Mouse (Mus musculus) thymus, postnatal 36 days (tissue): ENCODE measurements at regions not wholly inside any gene's neighbourhood (a gene's known extent, or its start where the extent isn't known, plus 50 kb on each side); places are given as distances from the start of the nearest gene placed in this dataset.
"Not testable (repeated sequence)": the region's sequence is repeated elsewhere in the genome, so short reads cannot be mapped to it uniquely, and the experiment has no call there.

Source experiments
- DNase-seq, 2 experiments: peaks; one replicate each; pipeline ENCODE4 v3.0.0; 2022; ENCODE audit warnings: mixed read lengths in 2 of 2

DNA sequence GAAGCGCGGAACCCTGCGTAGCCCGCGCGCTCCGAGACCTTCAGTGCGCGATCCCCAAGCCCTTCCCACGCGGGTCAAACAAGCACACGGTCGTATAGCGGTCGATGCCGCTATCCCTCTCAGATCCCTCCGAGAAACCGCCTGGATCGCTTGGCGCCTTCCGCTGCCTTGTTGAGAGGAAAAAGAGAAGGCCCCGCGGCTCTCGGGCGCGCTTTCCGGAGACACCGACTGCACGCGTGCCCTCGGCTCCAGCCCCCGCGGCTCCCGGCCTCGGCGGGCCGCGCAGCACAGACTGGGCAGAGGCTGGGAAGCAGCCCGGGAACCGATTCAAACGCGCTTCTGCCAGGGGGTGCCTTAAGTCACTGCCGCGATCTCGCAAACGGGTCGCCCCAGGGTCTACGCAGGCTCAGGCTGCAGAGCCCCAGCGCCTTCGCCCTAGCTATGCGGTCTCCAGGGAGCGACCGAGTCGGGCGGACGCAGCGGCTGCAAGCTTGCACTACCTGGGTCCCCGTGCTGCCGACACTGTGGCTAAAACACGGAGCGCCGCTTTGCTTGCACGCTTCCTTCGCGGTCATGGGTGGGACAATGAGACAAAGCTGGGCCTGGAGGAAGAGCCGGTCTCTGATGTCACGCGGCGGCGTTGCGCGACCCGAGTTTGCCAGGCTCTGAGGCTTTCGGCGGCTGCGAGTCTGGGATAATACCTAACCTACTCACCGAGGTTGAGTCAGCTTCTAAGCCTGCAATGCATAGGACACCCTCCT is 87.3 kb downstream of the Crisp4 start:
- no peak for DNase-seq

- DNase-seq: no peak
Observed at GRCm38 (mm10) chr1:18057646-18058210, 88.0 kb downstream of the Crisp4 start.

- not testable (repeated sequence) for DNase-seq
Observed at GRCm38 (mm10) chr1:18057003-18057402, 88.7 kb downstream of the Crisp4 start.

DNA sequence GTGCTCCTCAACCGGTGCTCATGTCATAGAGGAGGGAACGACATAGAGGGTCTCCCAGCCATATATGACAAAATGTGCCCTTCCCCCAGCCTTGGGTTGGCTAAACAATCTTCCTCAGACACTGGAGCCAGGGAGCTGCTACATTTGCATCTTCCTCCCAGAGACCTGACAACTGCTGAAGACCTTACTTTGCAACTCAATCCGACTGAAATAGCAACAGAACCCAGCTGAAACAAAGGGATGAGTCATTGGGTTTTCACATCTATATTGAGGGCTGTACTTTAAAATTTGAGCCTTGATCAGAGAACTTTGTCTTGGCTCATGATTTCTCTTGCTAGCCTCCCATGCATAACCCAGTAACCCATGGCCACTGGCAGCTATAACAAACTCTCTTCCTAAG is 115.5 kb downstream of the Crisp4 start:
- DNase-seq: no peak

GRCm38 (mm10) chr1:18012941-18013340 is 132.8 kb downstream of the Crisp4 start:
- not testable (repeated sequence) for DNase-seq

DNA sequence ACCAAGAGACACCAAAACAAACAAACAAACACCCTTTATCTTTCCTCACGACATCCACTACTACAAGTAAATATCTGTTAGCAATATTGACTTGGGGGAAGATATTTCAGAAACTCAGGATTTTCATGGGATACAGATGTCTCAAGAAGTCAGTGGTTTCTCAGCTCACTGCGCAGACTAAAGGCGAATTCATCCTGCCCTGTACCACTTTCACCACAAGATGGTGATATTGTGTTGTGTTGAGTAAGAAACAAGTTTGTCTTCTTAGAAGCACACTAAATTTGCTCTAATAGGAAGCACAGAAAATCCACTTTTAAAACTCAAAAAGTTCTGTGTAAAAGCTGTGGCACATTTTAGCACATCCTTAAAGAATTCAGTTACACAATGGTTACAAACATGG is 165.1 kb downstream of the Crisp4 start:
- no peak for DNase-seq

DNA sequence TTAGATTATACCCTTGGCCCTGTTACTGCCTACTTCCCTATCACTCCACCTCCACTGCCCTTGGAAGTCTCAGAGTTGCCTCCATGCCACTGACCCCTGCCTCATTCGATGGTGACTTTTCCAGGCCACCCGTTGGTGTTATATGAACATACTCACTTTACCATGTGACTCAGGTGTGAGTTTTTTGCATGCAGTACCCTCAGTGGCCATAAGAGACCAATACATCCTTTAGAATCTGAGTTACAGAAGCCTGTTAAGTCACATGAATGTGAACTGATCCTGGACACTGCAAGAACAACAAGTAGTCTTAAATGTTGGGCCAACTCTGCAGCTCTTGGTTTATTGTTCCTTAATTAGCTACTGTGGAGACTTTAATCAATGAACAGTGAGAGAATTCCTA is 167.6 kb downstream of the Crisp4 start:
- DNase-seq: no peak

DNA sequence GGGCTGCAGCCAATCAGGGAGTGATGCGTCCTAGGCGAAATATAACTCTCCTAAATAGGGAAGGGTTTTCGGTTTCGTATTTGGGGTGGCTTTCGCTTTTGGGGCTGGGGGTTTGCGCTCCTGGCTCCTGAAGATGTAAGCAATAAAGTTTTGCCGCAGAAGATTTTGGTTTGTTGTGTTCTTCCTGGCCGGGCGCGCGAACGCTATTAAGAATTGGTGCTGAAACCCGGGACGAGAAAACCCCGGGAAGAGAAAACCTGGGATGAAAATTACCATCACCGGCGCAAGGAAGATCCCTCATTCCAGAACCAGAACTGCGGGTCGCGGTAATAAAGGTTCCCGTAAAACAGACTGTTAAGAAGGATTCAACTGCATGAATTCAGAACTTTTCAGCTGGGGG is 188.8 kb downstream of the Crisp4 start:
- peak in 1 of 2 experiments; percentile 3 for DNase-seq

DNA sequence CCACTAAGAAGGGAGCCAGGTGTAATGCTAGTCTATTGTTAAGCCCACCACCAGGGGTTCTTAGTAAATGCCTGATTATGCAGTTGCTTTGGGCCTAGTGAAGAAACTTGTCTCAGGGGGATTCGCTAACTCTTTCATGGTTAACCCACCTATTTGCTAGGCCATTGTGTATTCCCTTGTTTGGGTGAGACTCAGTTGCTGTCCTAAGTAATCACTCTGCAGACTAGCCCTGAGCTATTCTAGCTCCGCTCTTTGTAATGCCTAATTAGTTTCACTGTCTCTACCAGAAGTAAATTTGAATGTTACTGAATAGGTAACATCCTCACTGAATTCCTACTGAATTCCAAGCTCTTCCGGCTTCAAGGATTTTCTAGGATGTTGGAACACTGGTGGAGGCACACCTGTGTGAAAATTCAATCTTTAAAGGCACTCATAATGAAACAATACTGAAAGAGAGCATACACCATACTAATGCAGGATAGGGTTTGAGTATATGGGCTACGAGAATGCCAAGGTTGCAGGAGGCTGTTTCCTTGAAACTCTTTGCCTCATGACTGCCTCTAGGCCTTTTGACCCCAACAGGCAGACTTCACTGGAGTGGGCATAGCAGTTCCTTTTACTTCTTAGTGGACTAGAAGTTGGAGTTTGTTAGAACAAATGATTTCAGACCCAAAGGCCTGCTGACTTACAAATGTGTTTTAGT is 213.4 kb downstream of the Crisp4 start:
- DNase-seq: not testable (repeated sequence)
